Mouse (Mus musculus): ENCODE data around the gene Rnf167.

Rnf167 gene

GRCm38 (mm10) chr11:70654923-70655570, 8.0 kb downstream of the Rnf167 start:
- DNase-seq (ENCODE audit: low read depth, low spot score), result peak; percentile 87

DNA sequence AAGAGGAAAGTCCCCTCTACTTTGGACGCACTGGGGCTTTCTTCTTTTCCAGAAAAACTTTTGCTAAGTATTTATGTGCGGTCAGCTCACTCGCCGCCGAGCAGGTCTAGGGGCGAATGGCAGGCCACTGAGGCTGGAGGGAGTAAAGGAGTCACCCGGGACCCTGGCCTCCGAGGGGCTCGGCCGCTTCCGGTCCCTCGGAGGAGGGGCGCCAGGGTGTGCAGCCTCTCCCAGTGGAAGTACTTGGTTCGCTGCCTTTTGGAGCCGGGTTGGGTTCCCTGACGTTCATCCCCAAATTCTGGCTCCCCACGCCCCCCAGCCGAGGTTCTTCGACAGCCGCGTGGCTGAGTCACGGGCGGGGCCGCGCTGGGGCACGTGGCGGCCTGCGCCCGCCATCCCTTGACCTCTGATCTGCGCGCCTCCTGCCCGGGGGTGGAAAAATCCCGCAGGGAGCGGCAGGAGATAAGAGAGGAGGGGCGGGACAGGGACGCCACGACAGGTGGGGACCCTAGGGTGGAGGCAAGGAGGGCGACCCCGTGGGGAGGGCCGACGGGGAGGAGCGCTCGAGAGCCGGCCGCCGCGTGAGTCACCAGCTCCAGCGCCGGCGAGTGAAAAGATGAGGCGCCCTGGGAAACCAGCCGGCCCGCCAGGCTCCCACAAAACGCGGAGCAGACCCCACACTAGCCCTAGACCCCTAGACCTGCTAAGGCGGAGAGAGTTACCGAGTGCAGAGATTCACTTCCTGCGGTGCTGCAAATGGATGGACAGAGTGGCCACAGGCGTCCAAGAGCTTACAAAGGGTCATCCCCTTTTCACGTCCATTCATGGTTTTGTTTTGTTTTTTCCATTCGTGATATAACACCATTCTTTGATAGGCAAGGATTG, 8.8 kb downstream of the Rnf167 start:
- DNase-seq (ENCODE audit: low read depth, low spot score), result peak; percentile 80

DNA sequence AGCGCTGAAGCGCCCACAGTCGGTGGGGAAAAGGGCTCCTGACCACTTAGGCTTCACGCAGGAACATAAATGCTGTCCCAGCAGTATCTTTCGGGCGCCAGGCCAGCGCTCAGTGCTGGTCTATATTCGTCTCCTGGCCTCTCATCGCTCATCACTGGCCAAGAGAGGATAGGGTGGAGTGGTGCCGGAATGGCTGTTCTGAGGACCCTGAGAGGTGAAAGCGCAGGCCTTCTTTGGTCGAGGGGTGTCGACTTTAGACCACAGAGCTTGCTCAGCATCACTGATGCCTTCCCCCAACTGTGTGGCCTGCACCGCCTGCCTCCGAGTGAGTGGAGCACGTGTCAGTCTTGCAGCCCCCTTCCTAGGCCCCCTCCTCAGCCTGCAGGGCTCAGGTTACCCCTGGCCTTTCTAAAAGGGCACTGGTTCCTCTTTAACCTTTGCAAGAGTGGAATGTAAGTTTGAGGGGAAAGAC, 9.5 kb downstream of the Rnf167 start:
- DNase-seq (ENCODE audit: low read depth, low spot score), result no peak

DNA sequence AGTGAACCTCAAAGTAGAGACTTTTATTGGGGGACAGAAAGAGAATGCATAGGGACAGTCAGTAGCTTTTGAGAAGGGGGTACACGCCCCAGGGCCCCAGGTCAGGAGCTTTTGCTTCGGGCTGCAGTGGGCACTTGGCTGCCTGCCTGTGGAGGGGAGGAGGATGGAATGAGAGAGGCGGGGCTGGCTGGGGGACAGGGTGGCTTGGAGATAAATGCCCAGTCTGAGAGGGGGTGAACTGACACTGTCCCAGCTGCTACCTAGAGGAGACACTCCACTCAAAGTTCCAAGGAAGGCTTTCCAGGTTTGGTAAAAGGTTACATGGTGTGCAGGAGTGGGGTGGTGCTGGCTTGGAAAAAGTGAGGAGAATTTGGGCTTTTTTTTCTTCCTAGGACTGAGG, 9.9 kb downstream of the Rnf167 start, which contains the start of gene Eno3:
Gene Eno3, plus strand, starts transcription at position 239 of the 400 bp plus-strand sequence.
- no peak for DNase-seq (ENCODE audit: low read depth, low spot score)

DNA sequence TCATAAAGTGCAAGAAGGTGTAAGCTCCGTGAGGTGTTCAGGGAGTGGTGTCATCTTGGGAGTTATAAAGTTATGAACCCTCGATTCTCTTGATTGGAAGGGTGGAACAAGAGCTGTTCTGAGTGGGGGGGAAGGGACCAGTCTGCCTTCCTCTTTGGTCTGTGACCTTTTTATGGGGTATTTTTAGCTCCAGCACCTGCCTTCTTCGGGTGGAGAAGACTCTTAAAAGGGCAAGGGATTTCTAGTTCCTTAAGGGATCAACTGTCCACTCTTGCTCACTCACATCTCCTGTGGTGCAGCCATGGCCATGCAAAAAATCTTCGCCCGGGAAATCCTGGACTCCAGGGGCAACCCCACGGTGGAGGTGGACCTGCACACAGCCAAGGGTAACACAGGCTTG, 10.5 kb downstream of the Rnf167 start:
- no peak for DNase-seq (ENCODE audit: low read depth, low spot score)

DNA sequence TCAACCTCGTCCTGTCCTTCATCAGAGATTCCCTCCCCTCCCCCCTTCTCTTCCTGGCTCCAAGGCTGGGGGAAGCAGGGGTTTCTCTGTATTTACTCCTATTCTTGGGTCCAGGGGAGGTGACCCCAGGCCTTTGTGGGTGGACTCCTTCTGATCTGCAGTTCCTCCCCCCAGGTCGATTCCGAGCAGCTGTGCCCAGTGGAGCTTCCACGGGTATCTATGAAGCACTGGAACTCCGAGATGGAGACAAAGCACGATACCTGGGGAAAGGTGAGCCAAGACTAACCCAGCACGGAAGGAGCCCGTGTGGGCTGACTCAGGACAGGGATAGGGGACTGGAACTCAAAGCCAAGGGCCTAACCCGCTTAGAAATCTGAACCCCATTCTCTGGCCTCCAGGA, 11.0 kb downstream of the Rnf167 start:
- DNase-seq (ENCODE audit: low read depth, low spot score), result no peak

DNA sequence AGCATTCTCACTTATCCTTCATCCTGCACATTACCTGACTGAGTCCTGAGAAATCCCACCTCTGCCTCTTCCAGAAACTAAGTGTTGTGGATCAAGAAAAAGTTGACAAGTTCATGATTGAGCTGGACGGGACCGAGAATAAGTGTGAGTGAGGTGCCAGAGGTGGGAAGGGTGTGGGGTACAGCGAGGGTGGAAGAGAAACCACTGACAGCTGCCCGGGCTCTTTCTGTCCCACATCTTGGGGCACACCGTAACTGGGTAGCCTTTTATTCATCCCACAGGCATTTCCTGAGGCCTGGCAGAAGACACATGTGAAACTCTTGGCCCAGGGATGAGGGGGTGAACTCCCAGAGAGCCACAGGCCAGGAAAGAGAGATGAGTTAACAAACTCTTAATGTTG, 11.5 kb downstream of the Rnf167 start:
- DNase-seq (ENCODE audit: low read depth, low spot score), result no peak

- peak; percentile 39 for DNase-seq (ENCODE audit: low read depth, low spot score)
Measured at GRCm38 (mm10) chr11:70658942-70659341, 11.9 kb downstream of the Rnf167 start.

GRCm38 (mm10) chr11:70660571-70660970, 13.5 kb downstream of the Rnf167 start:
- no peak for DNase-seq (ENCODE audit: low read depth, low spot score)

GRCm38 (mm10) chr11:70663101-70663500, 16.1 kb downstream of the Rnf167 start:
- no peak for DNase-seq (ENCODE audit: low read depth, low spot score)

DNA sequence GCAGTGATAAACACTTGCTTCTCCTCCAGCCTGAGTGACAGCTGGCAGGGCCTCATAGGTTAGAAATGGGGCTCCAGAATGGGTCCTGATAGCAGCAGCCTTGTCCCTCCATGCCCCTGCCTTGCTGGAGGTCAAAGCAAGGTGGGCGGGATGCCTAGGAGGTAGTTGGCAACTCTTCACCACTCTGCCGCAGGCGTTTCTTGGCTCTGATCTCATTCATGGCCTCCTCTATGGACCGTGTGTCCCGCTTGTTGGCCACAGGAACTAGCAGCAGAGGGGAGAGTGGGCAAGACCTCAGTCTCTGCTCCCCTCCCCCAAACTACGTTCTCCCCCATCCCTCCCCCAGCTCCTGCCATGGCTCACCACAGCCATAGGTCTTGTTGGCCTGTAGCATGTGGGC, 16.9 kb downstream of the Rnf167 start:
- DNase-seq (ENCODE audit: low read depth, low spot score), result no peak

DNA sequence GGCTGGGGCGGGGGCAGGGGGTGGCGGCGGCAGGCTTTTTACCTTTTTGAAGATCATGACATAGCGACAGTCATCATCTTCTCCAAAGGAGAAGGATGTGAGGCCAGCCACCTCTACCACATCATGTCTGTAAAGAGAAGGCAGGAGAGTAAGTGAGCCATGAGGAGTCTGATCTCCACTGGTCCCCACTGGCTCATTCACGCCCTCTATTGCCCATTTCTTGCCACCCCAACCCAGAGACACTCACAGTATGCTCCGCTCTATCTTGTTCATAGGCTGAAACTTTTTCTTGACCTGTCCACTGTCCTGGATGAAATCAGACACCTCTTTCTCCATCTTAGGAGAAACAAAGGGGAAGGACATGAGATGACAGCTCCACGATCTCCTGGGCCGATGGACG, 17.7 kb downstream of the Rnf167 start:
- no peak for DNase-seq (ENCODE audit: low read depth, low spot score)

DNA sequence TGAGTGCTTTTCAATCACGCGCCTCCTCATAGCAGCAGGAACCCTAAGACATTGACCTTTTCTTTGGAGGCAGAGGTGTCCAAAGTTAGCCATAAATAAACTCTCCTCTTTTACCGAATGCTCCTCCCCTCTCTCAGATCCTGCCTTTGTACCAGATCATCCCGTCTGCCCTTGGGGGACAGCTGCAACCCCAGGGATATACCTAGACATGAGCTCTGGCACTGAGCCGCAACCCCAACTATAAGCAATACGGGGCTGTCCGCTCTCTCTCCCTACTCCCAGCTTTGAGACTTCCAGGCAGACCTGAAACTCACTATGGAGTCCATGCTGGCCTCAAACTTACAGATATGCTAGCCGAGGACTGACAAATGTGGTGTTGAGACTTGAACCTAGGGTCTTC, 19.7 kb downstream of the Rnf167 start:
- no peak for DNase-seq (ENCODE audit: low read depth, low spot score)

GRCm38 (mm10) chr11:70667271-70668150, 20.5 kb downstream of the Rnf167 start:
- no peak for DNase-seq (ENCODE audit: low read depth, low spot score)

DNA sequence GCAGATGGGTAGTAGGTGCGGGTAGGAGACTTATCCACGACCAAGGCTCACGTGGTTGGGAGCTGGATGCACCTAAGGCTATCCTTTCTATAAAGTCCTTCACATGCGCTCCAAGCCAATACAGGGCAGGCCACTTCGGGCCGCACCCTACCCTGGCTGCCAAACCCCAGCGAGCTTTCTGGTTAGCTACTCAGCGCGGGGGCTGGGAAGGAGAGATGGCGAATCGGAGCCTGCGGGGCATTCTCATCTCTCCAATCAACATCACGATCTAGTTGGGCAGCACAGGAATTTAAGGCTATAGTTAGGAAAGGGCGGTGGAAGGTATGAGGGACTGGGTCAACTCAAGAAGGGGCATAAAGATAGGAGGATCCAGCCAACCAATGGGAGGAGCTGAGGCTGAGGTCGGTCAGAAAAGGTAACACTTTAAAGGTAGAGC, 21.3 kb downstream of the Rnf167 start:
- DNase-seq (ENCODE audit: low read depth, low spot score), result no peak

DNA sequence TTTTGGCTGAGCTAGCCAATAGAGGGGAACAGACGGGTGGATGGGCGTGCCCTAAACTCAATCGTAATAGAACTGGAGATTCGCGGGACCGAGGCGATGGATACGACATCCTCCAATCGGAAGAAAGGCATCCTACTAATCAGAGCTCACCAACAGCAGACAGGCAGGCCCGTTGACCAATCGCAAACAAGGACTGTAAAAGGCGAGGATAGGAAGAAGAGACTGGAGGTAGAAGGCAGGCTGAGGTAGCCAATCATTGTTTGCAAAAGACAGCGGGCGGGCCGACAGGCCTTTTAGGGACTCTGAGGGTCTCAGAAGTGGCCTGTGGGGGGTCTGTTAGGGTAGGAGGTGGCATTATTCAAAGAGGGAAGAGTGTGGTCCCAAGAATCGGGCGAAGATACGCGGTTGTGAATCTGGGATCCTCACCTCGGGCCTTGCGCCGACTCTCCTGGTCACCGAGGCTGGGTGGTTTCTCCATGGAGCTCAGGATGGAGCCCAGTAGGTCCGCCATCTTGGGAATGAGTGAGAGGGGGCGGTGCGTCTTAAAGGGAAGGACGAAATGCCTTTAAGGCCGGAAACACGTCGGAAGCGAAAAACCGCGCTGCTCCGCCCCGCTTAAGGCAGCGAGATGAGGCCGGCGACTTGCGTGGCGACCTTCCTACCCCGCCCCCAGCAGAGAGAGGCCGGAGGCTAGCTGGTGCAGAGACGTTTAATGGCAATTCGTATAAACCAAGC, 21.9 kb downstream of the Rnf167 start, which contains the start of gene Spag7:
Gene Spag7, minus strand, starts transcription at position 646 of the 735 bp plus-strand sequence.
- DNase-seq (ENCODE audit: low read depth, low spot score), result peak; percentile 100

- DNase-seq (ENCODE audit: low read depth, low spot score), result peak; percentile 87
Measured at GRCm38 (mm10) chr11:70669582-70670345, 22.7 kb downstream of the Rnf167 start.

GRCm38 (mm10) chr11:70670483-70670882, 23.4 kb downstream of the Rnf167 start:
- DNase-seq (ENCODE audit: low read depth, low spot score), result no peak

- no peak for DNase-seq (ENCODE audit: low read depth, low spot score)
Measured at GRCm38 (mm10) chr11:70671333-70672047, 24.5 kb downstream of the Rnf167 start.

GRCm38 (mm10) chr11:70674014-70674413, 27.0 kb downstream of the Rnf167 start:
- no peak for DNase-seq (ENCODE audit: low read depth, low spot score)

Data from ZHBTc4 (cell line).